Mouse (Mus musculus) liver, adult 2 months (tissue): ENCODE measurements around the gene Tnp2.

Experiments
- CTCF ChIP-seq: fragments of 200-500 bp; IDR thresholded peaks from 2 replicates; pipeline ENCODE4 v1.5.1; 2011; ENCODE audit warnings: low read depth, low read length, control low read depth
- POLR2A ChIP-seq: fragments of 200-500 bp; IDR thresholded peaks from 2 replicates; pipeline ENCODE4 v1.6.1; 2011; ENCODE audit warnings: low read length, control low read depth; ENCODE audit not compliant: insufficient read depth; ENCODE audit errors: extremely low read depth

DNA sequence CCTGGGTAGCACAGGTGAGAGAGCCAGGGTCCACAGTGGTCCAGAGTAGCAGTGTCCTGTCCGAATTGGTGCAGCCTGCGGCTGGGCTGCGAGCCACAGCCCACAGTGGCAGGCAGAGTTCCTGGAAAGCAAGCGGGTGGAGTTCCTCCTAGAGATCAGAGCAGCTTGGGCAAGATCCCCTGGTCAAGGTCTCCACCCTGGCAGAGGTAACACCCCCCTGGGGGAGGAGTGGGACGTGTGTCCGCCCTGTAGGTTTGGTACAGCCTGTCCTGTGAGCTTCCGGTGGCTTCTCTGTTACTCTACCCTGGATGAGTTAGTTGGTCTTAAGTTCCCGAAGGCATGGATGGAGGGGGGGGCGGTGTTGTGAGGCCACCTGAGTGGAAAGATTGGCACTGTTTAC is 19.6 kb downstream of the Tnp2 start:
- TF ChIP-seq CTCF (no peak), POLR2A (no peak)
